8 mouse cellular contexts compared by ENCODE assay signal in genomic region chr13:43530129-43530831, GRCm38 (mm10). TPM values are rescaled to one million over a fixed set of nuclear protein-coding genes. Genes with fewer than 3 reads are reported as not detected.
DNase-seq lines count a peak whose midpoint lies in the region; ATAC-seq and TF ChIP-seq lines count a peak whose summit lies in the region.

No protein-coding gene starts in this region.

- WGBS in neural tube, embryonic 11.5 days = 71% methylated on average over 14 of the region's 14 CpGs
- WGBS in liver, embryonic 13.5 days (ENCODE audit: insufficient replicate concordance) = 25% methylated on average over 14 of the region's 14 CpGs
- WGBS in stomach, postnatal 0 days = 61% methylated on average over 14 of the region's 14 CpGs

- ATAC-seq in neural tube, embryonic 11.5 days (ENCODE audit: insufficient read depth, low FRiP score, low TSS enrichment) = no peak
- ATAC-seq in liver, embryonic 13.5 days (ENCODE audit: low read depth) = peak; percentile 39; the same call in 1 of the 2 replicates
- ATAC-seq in stomach, postnatal 0 days (ENCODE audit: low FRiP score, low TSS enrichment) = no peak

- no peaks in the 10 kb centered on the region for H3K36me3 ChIP-seq in neural tube, embryonic 11.5 days (ENCODE audit: control insufficient read depth, insufficient read depth, low read length)
- H3K36me3 ChIP-seq in liver, embryonic 13.5 days = no peaks in the 10 kb centered on the region
- no peaks in the 10 kb centered on the region for H3K36me3 ChIP-seq in stomach, postnatal 0 days (ENCODE audit: control insufficient read depth, insufficient read depth, low read length)

- DNase-seq in neural tube, embryonic 11.5 days (ENCODE audit: low spot score) = peak; percentile 8
- DNase-seq in neural tube, embryonic 10.5 days (ENCODE audit: extremely low spot score, low spot score) = no peak
- DNase-seq in frontal cortex, postnatal 10 days (ENCODE audit: low spot score in 2 of 2) = peak; percentile 50 to 67
- DNase-seq in liver, embryonic 13.5 days = no peak
- DNase-seq in cerebellum, postnatal 14 days = no peak
- no peak for DNase-seq in spleen, postnatal 4 days (ENCODE audit: low spot score in 2 of 2)
- DNase-seq in stomach, postnatal 0 days (ENCODE audit: low spot score) = no peak
- no peak for DNase-seq in cerebellum, adult 8-10 months

- H3K4me1 ChIP-seq in neural tube, embryonic 11.5 days (ENCODE audit: control insufficient read depth, insufficient read depth, low read length) = peaks cover 11% of the 10 kb centered on the region
- H3K4me1 ChIP-seq in liver, embryonic 13.5 days (replicated peaks) = peaks cover 32% of the 10 kb centered on the region
- H3K4me1 ChIP-seq in stomach, postnatal 0 days (replicated peaks; ENCODE audit: control insufficient read depth, insufficient read depth) = peaks cover 7% of the 10 kb centered on the region; the same call in 1 of the 2 replicates

- no peaks in the 10 kb centered on the region for H3K27me3 ChIP-seq in neural tube, embryonic 11.5 days (ENCODE audit: control insufficient read depth, insufficient read depth, low read length)
- H3K27me3 ChIP-seq in liver, embryonic 13.5 days = no peaks in the 10 kb centered on the region
- H3K27me3 ChIP-seq in stomach, postnatal 0 days (ENCODE audit: control insufficient read depth, insufficient read depth, low read length) = no peaks in the 10 kb centered on the region

- H3K4me3 ChIP-seq in neural tube, embryonic 11.5 days (ENCODE audit: low read depth, low read length) = no peak overlapping the region
- no peak overlapping the region for H3K4me3 ChIP-seq in liver, embryonic 13.5 days (replicated peaks)
- H3K4me3 ChIP-seq in stomach, postnatal 0 days (ENCODE audit: low read depth, low read length) = no peak overlapping the region

- TF ChIP-seq CTCF in stomach, postnatal 0 days (IDR thresholded peaks at IDR 0.05; ENCODE audit: low read depth) = no peak

- H3K9me3 ChIP-seq in neural tube, embryonic 11.5 days (ENCODE audit: control insufficient read depth, low read length) = no peaks in the 10 kb centered on the region
- H3K9me3 ChIP-seq in liver, embryonic 13.5 days (replicated peaks) = 0 out of 2 replicates have a peak, but pooled peaks cover 3% of the 10 kb centered on the region
- H3K9me3 ChIP-seq in stomach, postnatal 0 days (ENCODE audit: control insufficient read depth, low read length) = no peaks in the 10 kb centered on the region

- no peak overlapping the region for H3K4me2 ChIP-seq in neural tube, embryonic 11.5 days (ENCODE audit: low read depth)
- H3K4me2 ChIP-seq in liver, embryonic 13.5 days = peak overlapping the region; percentile 41
- no peak overlapping the region for H3K4me2 ChIP-seq in stomach, postnatal 0 days (replicated peaks; ENCODE audit: low read depth)

- no peak overlapping the region for H3K9ac ChIP-seq in neural tube, embryonic 11.5 days (ENCODE audit: low read length)
- H3K9ac ChIP-seq in liver, embryonic 13.5 days = no peak overlapping the region
- no peak overlapping the region for H3K9ac ChIP-seq in stomach, postnatal 0 days (ENCODE audit: low read length)

- TF ChIP-seq EP300 in stomach, postnatal 0 days (optimal IDR thresholded peaks at IDR 0.05) = no peak

- no peak overlapping the region for H3K27ac ChIP-seq in neural tube, embryonic 11.5 days (ENCODE audit: low read depth, low read length)
- no peak overlapping the region for H3K27ac ChIP-seq in liver, embryonic 13.5 days
- H3K27ac ChIP-seq in stomach, postnatal 0 days (replicated peaks) = no peak overlapping the region

RNA-seq across cellular contexts. Expression of gene Mcur1, which starts 29.7 kb away (rescaled TPM):
- polyA plus RNA-seq in neural tube, embryonic 11.5 days (2014; fragmentation: Nextera tagmentation; extraction: Ambion mirVana) = 10.5 and 14.7 TPM in 2 replicates
- polyA plus RNA-seq in liver, embryonic 13.5 days (2015; fragmentation: Nextera tagmentation; extraction: Ambion mirVana) = 5.4 and 6.0 TPM in 2 replicates
- 15.6 and 18.5 TPM in 2 replicates for polyA plus RNA-seq in stomach, postnatal 0 days (2015; fragmentation: Nextera tagmentation; extraction: Ambion mirVana)

RNA-seq across cellular contexts. Expression of gene Ranbp9, which starts 49.2 kb away (rescaled TPM):
- 10.9 and 12.5 TPM in 2 replicates for polyA plus RNA-seq in neural tube, embryonic 11.5 days (2014; fragmentation: Nextera tagmentation; extraction: Ambion mirVana)
- polyA plus RNA-seq in liver, embryonic 13.5 days (2015; fragmentation: Nextera tagmentation; extraction: Ambion mirVana) = 2.4 and 3.4 TPM in 2 replicates
- polyA plus RNA-seq in stomach, postnatal 0 days (2015; fragmentation: Nextera tagmentation; extraction: Ambion mirVana) = 7.1 and 7.9 TPM in 2 replicates

Comparison
In these comparisons a context has a peak if more than half of its experiments do, and no peak if none do; other contexts are left out.
1. DNase-seq: peak in neural tube, embryonic 11.5 days (single experiment) and frontal cortex, postnatal 10 days (2 of 2); none in neural tube, embryonic 10.5 days (single experiment), liver, embryonic 13.5 days (single experiment), cerebellum, postnatal 14 days (0 of 2), spleen, postnatal 4 days (0 of 2), stomach, postnatal 0 days (single experiment) and cerebellum, adult 8-10 months (single experiment).